Mouse (Mus musculus): ENCODE data around the gene Lrch2.
"Not testable (repeated sequence)": the region's sequence is repeated elsewhere in the genome, so short reads cannot be mapped to it uniquely, and the experiment has no call there.

The Lrch2 gene

DNA sequence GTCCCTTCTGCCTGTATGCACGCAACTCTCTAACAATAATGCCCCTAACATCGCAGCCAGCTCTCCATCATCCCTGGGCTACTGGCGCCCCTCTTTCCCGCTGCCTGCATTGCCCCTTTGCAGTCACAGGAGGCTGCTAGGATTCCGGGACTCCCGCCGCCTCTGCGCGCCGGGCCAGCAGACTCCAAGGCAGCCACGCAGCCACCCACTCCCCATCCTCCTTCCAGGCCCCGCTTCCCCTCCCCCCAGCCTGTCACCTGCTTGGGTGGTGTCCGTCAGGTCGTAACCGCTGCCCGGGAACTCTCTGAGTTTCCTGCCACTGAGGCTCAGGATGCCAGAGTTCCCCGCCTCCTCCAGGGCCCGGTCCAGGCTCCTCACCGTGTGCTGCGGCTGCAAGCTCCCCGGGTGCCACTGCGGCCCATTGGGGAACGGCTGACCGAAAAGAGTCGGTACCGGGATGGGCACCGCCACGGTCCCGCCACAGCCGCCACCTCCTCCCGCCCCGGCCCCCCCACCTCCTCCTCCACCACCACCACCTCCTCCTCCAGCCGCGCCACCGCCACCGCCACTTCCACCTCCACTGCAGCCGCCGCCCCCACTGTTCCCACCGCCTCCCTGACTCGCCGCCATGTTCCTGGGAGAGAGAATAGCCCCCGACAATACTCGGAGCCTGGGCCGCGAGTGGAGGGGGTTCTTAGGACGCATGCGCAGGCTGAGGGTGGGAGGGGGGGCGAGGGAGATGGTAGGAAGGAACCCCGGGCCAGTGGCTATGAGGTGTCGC is at the start of gene Lrch2:
TSS of gene Lrch2 (minus strand) at position 661 of the 781 bp plus-strand sequence.
- no peak for DNase-seq (ENCODE audit: low read depth)

- DNase-seq (ENCODE audit: low read depth): no peak
Measured at GRCm38 (mm10) chrX:147540934-147541870, 12.7 kb downstream of the Lrch2 start.

DNA sequence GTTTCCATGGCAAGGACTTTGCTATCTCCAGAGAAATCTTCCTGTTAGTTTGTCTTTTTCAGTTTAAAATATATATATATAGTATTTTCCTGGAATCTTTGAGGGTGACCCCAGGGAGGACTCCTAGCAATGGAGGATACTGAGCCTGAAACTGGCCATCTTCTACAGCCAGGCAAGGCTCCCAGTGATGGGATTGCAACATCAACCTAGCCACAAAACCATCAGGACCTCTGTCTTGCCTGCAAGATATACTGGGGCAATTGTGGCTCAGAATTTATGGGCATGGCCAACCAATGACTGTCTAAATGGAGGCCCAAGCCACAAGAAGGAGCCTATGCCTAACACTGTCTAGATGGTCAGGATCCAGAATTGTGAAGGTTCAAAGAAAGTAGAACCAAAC is 15.5 kb downstream of the Lrch2 start:
- no peak for DNase-seq (ENCODE audit: low read depth)

DNA sequence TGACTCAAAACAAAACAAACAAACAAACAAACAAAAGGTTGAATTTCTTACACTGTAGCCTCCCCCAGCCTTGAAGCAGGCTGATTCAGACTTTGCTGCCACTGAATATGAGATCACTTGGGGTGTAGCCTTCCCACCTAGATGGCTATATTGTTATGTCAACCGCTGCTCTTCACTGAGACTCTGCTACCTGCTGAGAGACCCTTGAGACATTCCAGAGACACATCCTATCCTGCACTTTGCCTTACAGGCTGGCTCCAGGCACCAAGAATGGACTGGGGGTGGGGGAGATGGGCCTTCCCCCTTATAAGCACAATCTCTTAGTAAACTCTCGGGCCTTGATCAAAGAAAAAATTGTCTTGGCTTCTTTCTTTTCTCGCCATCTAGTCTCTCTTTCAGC is 16.8 kb downstream of the Lrch2 start:
- DNase-seq (ENCODE audit: low read depth): not testable (repeated sequence)

DNA sequence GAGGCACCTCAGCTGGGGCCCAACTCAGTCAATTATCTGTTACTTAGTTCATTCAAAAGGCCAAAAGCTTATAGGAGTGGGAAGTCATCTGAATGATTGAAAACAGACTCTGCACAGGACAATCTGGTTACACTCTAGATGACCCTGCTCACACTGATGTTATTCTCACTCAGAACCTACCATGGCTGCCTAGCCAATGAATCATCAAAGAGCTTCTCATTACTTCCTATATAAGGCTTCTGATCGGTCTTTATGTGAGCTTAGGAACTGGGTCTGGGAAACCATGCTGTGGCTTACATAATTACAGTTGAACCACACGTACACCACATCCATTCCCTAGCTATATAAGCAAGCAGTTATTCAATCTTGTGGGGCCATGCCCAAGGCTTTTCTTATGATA is 18.3 kb downstream of the Lrch2 start:
- no peak for DNase-seq (ENCODE audit: low read depth)

- DNase-seq (ENCODE audit: low read depth): no peak
Measured at GRCm38 (mm10) chrX:147531675-147532074, 22.2 kb downstream of the Lrch2 start.

- DNase-seq (ENCODE audit: low read depth): no peak
Measured at GRCm38 (mm10) chrX:147527646-147528172, 26.2 kb downstream of the Lrch2 start.

- peak; percentile 2 for DNase-seq (ENCODE audit: low read depth)
Measured at GRCm38 (mm10) chrX:147489551-147489950, 64.3 kb downstream of the Lrch2 start.

DNA sequence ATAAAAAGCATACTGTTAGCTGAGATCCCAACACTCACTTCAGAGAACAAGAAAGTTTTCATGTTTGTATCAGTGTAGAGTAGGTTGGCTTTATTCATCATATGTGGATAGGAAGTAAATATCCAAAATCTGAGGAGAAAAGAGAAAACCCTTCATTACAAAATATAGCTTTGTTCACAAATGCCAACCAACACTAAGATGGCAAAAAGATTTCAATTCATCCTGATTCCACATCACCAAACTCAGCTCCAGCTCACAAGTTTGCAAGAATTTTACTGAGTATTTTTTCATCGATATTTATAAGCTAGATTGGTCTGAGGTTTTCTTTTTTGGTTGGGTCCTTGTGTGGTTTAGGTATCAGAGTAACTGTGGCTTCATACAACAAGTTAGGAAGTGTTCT is 100.3 kb downstream of the Lrch2 start, which contains the start of gene Vmn1r239-ps:
TSS of gene Vmn1r239-ps (minus strand) at position 101 of the 400 bp plus-strand sequence.
- DNase-seq (ENCODE audit: low read depth): not testable (repeated sequence)

GRCm38 (mm10) chrX:147443386-147443785 is 110.5 kb downstream of the Lrch2 start:
- DNase-seq (ENCODE audit: low read depth): no peak

DNA sequence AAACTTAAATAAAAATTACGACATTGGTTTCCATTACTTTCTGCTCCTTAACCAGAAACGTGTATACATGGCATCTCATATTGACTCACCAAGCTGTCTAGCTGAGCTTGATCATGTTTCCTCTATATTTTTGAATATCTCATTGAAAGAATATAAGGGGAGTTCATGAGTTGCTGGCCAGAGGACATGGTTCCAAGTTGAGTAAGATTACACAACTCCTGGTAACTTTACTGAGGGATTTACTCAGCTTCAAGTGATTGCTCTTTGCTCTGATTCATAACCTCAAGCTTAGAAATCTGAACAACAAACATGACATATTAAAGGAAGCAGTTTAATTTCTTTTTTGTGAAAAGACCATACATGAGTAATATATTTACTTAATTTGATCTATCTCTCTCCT is 118.5 kb downstream of the Lrch2 start:
- no peak for DNase-seq (ENCODE audit: low read depth)

DNA sequence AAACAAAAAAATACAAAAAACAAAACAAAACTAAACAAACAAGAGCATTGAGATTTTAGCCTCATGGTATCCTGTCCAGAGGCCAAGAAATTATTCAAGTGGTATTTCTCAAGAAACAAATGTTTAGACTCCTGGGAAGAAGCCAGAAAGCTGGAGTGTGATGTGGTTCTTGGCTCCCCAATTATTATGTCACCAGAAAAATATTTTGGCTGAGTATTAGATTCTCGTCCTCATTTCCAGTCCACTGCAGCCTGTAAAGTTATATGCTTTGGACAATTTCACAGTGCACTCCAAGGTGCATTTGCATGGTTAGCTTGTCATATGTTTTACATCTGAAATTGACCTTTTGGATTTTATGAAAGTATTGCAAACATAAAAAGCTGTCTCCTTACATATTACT is 124.1 kb downstream of the Lrch2 start:
- DNase-seq (ENCODE audit: low read depth): no peak

GRCm38 (mm10) chrX:147429129-147429528 is 124.8 kb downstream of the Lrch2 start, which contains the start of gene Il13ra2:
TSS of gene Il13ra2 (minus strand) at chrX:147429192.
- no peak for DNase-seq (ENCODE audit: low read depth)
